7 mouse cellular contexts compared by ENCODE assay signal in genomic region chr2:168081933-168082306, GRCm38 (mm10). TPM values are rescaled to one million over a fixed set of nuclear protein-coding genes. Genes with fewer than 3 reads are reported as not detected.
A peak's percentile ranks its signal among the peaks of the same experiment; 100 is the strongest.
DNase-seq lines count a peak whose midpoint lies in the region; ATAC-seq and TF ChIP-seq lines count a peak whose summit lies in the region.

No protein-coding gene starts in this region.

- no peak for DNase-seq in lung, adult 2 months
- DNase-seq in lung, postnatal 25 days (ENCODE audit: low spot score): no peak
- no peak for DNase-seq in embryonic facial prominence, embryonic 14.5 days (ENCODE audit: low spot score)
- no peak for DNase-seq in right cerebral cortex, postnatal 25 days

- H3K4me3 ChIP-seq in lung, adult 2 months (replicated peaks; ENCODE audit: extremely low read depth, low read depth, low read length): peak overlapping the region; percentile 74
- H3K4me3 ChIP-seq in embryonic facial prominence, embryonic 14.5 days (ENCODE audit: low read depth, low read length): peak overlapping the region; percentile 77
- peak overlapping the region; percentile 76 for H3K4me3 ChIP-seq in intestine, embryonic 16.5 days (ENCODE audit: low read length)
- H3K4me3 ChIP-seq in neural tube, embryonic 15.5 days (replicated peaks): peak overlapping the region; percentile 65

- no peaks in the 10 kb centered on the region for H3K36me3 ChIP-seq in embryonic facial prominence, embryonic 14.5 days (ENCODE audit: control insufficient read depth, insufficient read depth, low read length)
- H3K36me3 ChIP-seq in intestine, embryonic 16.5 days (ENCODE audit: control insufficient read depth, insufficient read depth, low read length): no peaks in the 10 kb centered on the region
- no peaks in the 10 kb centered on the region for H3K36me3 ChIP-seq in neural tube, embryonic 15.5 days

- peak overlapping the region; percentile 99 for H3K4me2 ChIP-seq in embryonic facial prominence, embryonic 14.5 days (ENCODE audit: low read depth, low read length)
- peak overlapping the region; percentile 98 for H3K4me2 ChIP-seq in intestine, embryonic 16.5 days (ENCODE audit: low read depth, low read length)
- H3K4me2 ChIP-seq in neural tube, embryonic 15.5 days: peak overlapping the region; percentile 93

- peaks cover 2% of the 10 kb centered on the region; the same call in 1 of the 2 replicates for H3K4me1 ChIP-seq in lung, adult 2 months (ENCODE audit: control insufficient read depth, insufficient read depth, low read length)
- H3K4me1 ChIP-seq in embryonic facial prominence, embryonic 14.5 days (ENCODE audit: control insufficient read depth, insufficient read depth, low read length): peaks cover 5% of the 10 kb centered on the region
- H3K4me1 ChIP-seq in intestine, embryonic 16.5 days (ENCODE audit: control insufficient read depth, insufficient read depth, low read length): peaks cover 32% of the 10 kb centered on the region
- peaks cover 36% of the 10 kb centered on the region for H3K4me1 ChIP-seq in neural tube, embryonic 15.5 days

- WGBS in lung, adult 2 months: 5% methylated on average over 14 of the region's 14 CpGs
- WGBS in embryonic facial prominence, embryonic 14.5 days: 5% methylated on average over 14 of the region's 14 CpGs
- 3% methylated on average over 14 of the region's 14 CpGs for WGBS in intestine, embryonic 16.5 days
- WGBS in neural tube, embryonic 15.5 days: 5% methylated on average over 14 of the region's 14 CpGs

- H3K9me3 ChIP-seq in embryonic facial prominence, embryonic 14.5 days (ENCODE audit: control insufficient read depth, low read length): no peaks in the 10 kb centered on the region
- H3K9me3 ChIP-seq in intestine, embryonic 16.5 days (ENCODE audit: control insufficient read depth, low read length): no peaks in the 10 kb centered on the region
- no peaks in the 10 kb centered on the region for H3K9me3 ChIP-seq in neural tube, embryonic 15.5 days (replicated peaks)

- ATAC-seq in embryonic facial prominence, embryonic 14.5 days (ENCODE audit: low read depth): no peak
- no peak for ATAC-seq in intestine, embryonic 16.5 days
- no peak for ATAC-seq in neural tube, embryonic 15.5 days (ENCODE audit: low FRiP score)
- no peak for ATAC-seq in monocyte, adult 5-6 weeks (replicated peaks; ENCODE audit: insufficient number of reproducible peaks, low FRiP score, low TSS enrichment, poor library complexity, severe bottlenecking)

- TF ChIP-seq POLR2A in lung, adult 2 months (IDR thresholded peaks at IDR 0.05; ENCODE audit: borderline replicate concordance, extremely low read depth, low read depth, low read length): no peak

- peak overlapping the region; percentile 68 for H3K9ac ChIP-seq in embryonic facial prominence, embryonic 14.5 days (ENCODE audit: low read depth, low read length)
- H3K9ac ChIP-seq in intestine, embryonic 16.5 days (ENCODE audit: low read depth, low read length): peak overlapping the region; percentile 82
- H3K9ac ChIP-seq in neural tube, embryonic 15.5 days (replicated peaks): peak overlapping the region; percentile 71

- H3K27me3 ChIP-seq in embryonic facial prominence, embryonic 14.5 days (replicated peaks; ENCODE audit: control insufficient read depth, insufficient read depth, low read length): peaks cover 25% of the 10 kb centered on the region
- H3K27me3 ChIP-seq in intestine, embryonic 16.5 days (replicated peaks; ENCODE audit: control insufficient read depth, insufficient read depth, low read length): peaks cover 8% of the 10 kb centered on the region; the same call in 1 of the 2 replicates
- H3K27me3 ChIP-seq in neural tube, embryonic 15.5 days (replicated peaks): peaks cover 7% of the 10 kb centered on the region; the same call in 1 of the 2 replicates

- TF ChIP-seq CTCF in lung, adult 2 months (IDR thresholded peaks at IDR 0.05; ENCODE audit: insufficient read depth, low read length): no peak

- no peak overlapping the region for H3K27ac ChIP-seq in embryonic facial prominence, embryonic 14.5 days (replicated peaks; ENCODE audit: low read depth, low read length)
- peak overlapping the region; percentile 18; the same call in 1 of the 2 replicates for H3K27ac ChIP-seq in intestine, embryonic 16.5 days (ENCODE audit: low read length)
- H3K27ac ChIP-seq in neural tube, embryonic 15.5 days (replicated peaks): no peak overlapping the region

RNA-seq across cellular contexts. Expression of gene Pard6b, which starts 1.1 kb away (rescaled TPM):
- polyA plus RNA-seq in lung, adult 2 months (2012; rRNA removed): 51.6 and 60.1 TPM in 2 replicates
- 2.9 and 3.0 TPM in 2 replicates for polyA plus RNA-seq in embryonic facial prominence, embryonic 14.5 days (2014; fragmentation: Nextera tagmentation; extraction: Ambion mirVana)
- polyA plus RNA-seq in intestine, embryonic 16.5 days (2015; fragmentation: Nextera tagmentation; extraction: Ambion mirVana): 7.8 and 13.9 TPM in 2 replicates
- 6.6 and 6.8 TPM in 2 replicates for polyA plus RNA-seq in neural tube, embryonic 15.5 days (2015; fragmentation: Nextera tagmentation; extraction: Ambion mirVana)
- 0.78 to 2.5 TPM in 2 of 3 replicates, not detected in the other for total RNA-seq in monocyte, adult 5-6 weeks (2017)
